Mouse (Mus musculus): Measurements from ENCODE around the gene Mgat5. TPM values are rescaled to one million over a fixed set of nuclear protein-coding genes. Genes with fewer than 3 reads are reported as not detected.

The Mgat5 gene
- polyA plus RNA-seq, 1 experiment = 4.9 TPM

DNA sequence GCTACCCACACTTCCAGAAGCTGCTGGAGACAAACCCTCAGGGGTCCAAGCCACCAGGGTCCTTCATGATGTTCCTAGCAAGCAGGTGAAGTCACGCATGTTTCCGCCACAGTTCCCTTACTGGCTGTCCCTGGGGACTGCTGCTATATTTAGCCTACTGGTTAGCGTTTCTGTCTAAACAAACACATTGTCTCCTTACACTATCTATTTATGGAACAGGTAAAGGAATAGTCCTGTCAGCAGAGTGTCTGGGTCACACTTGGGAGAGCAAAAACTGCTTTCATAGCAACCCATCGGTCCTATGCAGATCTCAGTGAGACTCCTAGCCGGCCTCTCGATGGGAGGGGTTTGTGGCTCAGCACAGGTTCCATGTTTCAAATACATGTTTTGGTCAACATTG, 306.5 kb downstream of the Mgat5 start:
- DNase-seq (ENCODE audit: low read depth in 1 of 2, low spot score in 2 of 2) = peak in 1 of 2 experiments; percentile 72
- Histone ChIP-seq H3K36me3 (ENCODE audit: control insufficient read depth, insufficient read depth, low read length) (0 out of 2 replicates have a peak, but pooled peaks cover 1% of the 10 kb centered on the region), H3K27me3 (ENCODE audit: control insufficient read depth, insufficient read depth, low read length) (no peaks in the 10 kb centered on the region), H3K27ac (ENCODE audit: insufficient read depth, low read length) (peak overlapping the region; percentile 98), H3K4me1 (ENCODE audit: control insufficient read depth, insufficient read depth, insufficient read length) (peaks cover 29% of the 10 kb centered on the region; the same call in 1 of the 2 replicates), H3K4me3 (ENCODE audit: extremely low read depth, insufficient read depth, insufficient read length) (no peak overlapping the region)
- TF ChIP-seq CTCF (IDR thresholded peaks at IDR 0.05; ENCODE audit: extremely low read depth, insufficient read depth, insufficient read length, insufficient replicate concordance) (no peak), POLR2A (IDR thresholded peaks at IDR 0.05; ENCODE audit: low read depth, low read length) (no peak)
- WGBS = 53% methylated on average over 6 of the region's 6 CpGs

DNA sequence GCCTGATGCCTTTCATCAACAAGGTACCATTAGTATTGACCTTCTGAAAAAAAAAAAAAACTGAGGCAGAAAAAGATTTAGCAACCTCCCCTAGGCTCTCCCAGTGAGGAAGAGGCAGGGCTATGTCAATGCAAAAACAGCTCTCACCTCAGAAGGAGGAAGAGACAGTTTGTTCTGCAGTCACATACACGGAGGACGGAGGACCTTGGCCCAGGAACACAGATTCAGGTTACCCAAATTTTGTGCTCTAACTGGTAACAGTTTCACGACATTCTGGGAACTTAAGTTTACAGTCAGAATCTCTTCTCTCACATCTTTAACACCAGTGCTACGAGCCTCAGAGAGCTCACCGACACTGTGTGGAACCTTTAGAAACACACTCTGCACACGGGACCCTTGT, 307.9 kb downstream of the Mgat5 start:
- Histone ChIP-seq H3K27me3 (ENCODE audit: control insufficient read depth, insufficient read depth, low read length) (no peaks in the 10 kb centered on the region), H3K4me3 (ENCODE audit: extremely low read depth, insufficient read depth, insufficient read length) (no peak overlapping the region), H3K27ac (ENCODE audit: insufficient read depth, low read length) (peak overlapping the region; percentile 98), H3K36me3 (ENCODE audit: control insufficient read depth, insufficient read depth, low read length) (0 out of 2 replicates have a peak, but pooled peaks cover 1% of the 10 kb centered on the region), H3K4me1 (ENCODE audit: control insufficient read depth, insufficient read depth, insufficient read length) (peaks cover 21% of the 10 kb centered on the region; the same call in 1 of the 2 replicates)
- TF ChIP-seq CTCF (IDR thresholded peaks at IDR 0.05; ENCODE audit: extremely low read depth, insufficient read depth, insufficient read length, insufficient replicate concordance) (no peak), POLR2A (IDR thresholded peaks at IDR 0.05; ENCODE audit: low read depth, low read length) (peak; percentile 72; the same call in 1 of the 2 replicates)
- DNase-seq (ENCODE audit: low read depth in 1 of 2, low spot score in 2 of 2) = peak; percentile 26 to 50
- 18% methylated on average over 6 of the region's 6 CpGs for WGBS

DNA sequence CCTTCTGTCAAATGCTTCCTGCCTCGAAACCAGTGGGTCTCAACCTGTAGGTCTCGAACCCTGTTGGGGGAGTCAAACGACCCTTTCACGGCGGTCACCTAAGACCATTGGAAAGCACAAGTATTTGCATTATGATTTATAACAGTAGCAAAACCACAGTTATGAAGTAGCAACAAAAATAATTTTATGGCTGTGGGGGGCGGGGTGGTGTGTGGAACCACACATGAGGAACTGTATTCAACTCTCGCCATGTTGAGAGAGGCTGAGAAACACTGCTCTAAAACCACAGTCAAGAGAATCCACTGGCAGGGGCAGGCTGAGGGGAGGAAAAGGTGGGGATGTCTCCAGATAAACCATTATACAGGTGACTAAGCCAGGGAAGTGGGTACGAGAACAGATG, 308.3 kb downstream of the Mgat5 start:
- 16% methylated on average over 8 of the region's 8 CpGs for WGBS
- 0 out of 2 replicates have a peak, but pooled peaks cover 1% of the 10 kb centered on the region for H3K36me3 ChIP-seq (ENCODE audit: control insufficient read depth, insufficient read depth, low read length)
- peak overlapping the region; percentile 98 for H3K27ac ChIP-seq (ENCODE audit: insufficient read depth, low read length)
- H3K4me1 ChIP-seq (ENCODE audit: control insufficient read depth, insufficient read depth, insufficient read length) = peaks cover 21% of the 10 kb centered on the region; the same call in 1 of the 2 replicates
- TF ChIP-seq CTCF (IDR thresholded peaks at IDR 0.05; ENCODE audit: extremely low read depth, insufficient read depth, insufficient read length, insufficient replicate concordance) (no peak), POLR2A (IDR thresholded peaks at IDR 0.05; ENCODE audit: low read depth, low read length) (no peak)
- DNase-seq (ENCODE audit: low read depth in 1 of 2, low spot score in 2 of 2) = peak; percentile 27 to 59
- no peaks in the 10 kb centered on the region for H3K27me3 ChIP-seq (ENCODE audit: control insufficient read depth, insufficient read depth, low read length)
- no peak overlapping the region for H3K4me3 ChIP-seq (ENCODE audit: extremely low read depth, insufficient read depth, insufficient read length)

DNA sequence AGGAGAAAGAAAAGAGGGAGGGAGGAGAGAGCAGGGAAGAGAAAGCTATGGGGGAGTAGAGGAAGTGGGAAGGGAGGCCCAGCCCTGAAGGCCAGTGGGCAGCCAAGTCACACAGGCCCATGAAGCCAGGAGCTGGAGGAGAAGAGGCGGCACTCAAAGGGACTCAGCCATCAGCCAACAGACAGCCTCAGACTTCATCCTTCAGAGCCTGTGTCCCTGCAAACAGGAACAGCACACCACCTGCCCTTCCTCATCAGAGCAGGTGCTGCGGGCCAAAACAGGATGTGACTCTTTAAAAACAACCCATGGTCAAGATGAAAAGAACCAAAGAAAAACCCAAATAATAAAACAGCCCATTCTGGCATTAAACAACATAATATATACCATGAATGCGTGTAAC, 308.8 kb downstream of the Mgat5 start:
- Histone ChIP-seq H3K4me3 (ENCODE audit: extremely low read depth, insufficient read depth, insufficient read length) (no peak overlapping the region), H3K36me3 (ENCODE audit: control insufficient read depth, insufficient read depth, low read length) (0 out of 2 replicates have a peak, but pooled peaks cover 1% of the 10 kb centered on the region), H3K27me3 (ENCODE audit: control insufficient read depth, insufficient read depth, low read length) (no peaks in the 10 kb centered on the region), H3K27ac (ENCODE audit: insufficient read depth, low read length) (peak overlapping the region; percentile 98), H3K4me1 (ENCODE audit: control insufficient read depth, insufficient read depth, insufficient read length) (peaks cover 21% of the 10 kb centered on the region; the same call in 1 of the 2 replicates)
- TF ChIP-seq CTCF (IDR thresholded peaks at IDR 0.05; ENCODE audit: extremely low read depth, insufficient read depth, insufficient read length, insufficient replicate concordance) = no peak
- TF ChIP-seq POLR2A (IDR thresholded peaks at IDR 0.05; ENCODE audit: low read depth, low read length) = peak; percentile 58; the same call in 1 of the 2 replicates
- DNase-seq (ENCODE audit: low read depth in 1 of 2, low spot score in 2 of 2) = peak; percentile 64 to 70
- 13% methylated on average over 3 of the region's 3 CpGs for WGBS

DNA sequence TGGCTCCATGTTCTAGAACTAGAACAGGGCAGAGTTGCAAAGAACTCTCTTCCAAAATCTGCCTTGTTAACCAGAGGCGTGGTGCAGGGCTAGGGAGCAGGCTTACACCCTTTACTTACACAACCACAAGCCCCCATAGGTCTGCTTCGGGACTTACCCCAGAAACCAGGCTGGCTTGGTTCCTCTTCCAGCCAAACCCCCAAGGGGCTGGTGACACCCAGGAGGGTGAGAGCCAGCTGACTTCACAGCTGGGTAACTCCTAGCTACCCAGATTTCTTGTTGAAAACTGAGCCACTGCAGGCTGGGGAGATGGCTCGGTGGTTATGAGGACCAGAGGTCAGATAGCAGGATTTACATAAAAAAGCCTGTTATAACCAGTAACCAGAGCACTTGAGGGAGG, 309.7 kb downstream of the Mgat5 start:
- 8% methylated on average over 3 of the region's 3 CpGs for WGBS
- TF ChIP-seq POLR2A (IDR thresholded peaks at IDR 0.05; ENCODE audit: low read depth, low read length) = no peak
- TF ChIP-seq CTCF (IDR thresholded peaks at IDR 0.05; ENCODE audit: extremely low read depth, insufficient read depth, insufficient read length, insufficient replicate concordance) = no peak
- Histone ChIP-seq H3K4me3 (ENCODE audit: extremely low read depth, insufficient read depth, insufficient read length) (no peak overlapping the region), H3K36me3 (ENCODE audit: control insufficient read depth, insufficient read depth, low read length) (no peaks in the 10 kb centered on the region), H3K27ac (ENCODE audit: insufficient read depth, low read length) (peak overlapping the region; percentile 94), H3K4me1 (ENCODE audit: control insufficient read depth, insufficient read depth, insufficient read length) (peaks cover 21% of the 10 kb centered on the region; the same call in 1 of the 2 replicates), H3K27me3 (ENCODE audit: control insufficient read depth, insufficient read depth, low read length) (no peaks in the 10 kb centered on the region)
- DNase-seq (ENCODE audit: low read depth in 1 of 2, low spot score in 2 of 2) = peak; percentile 87 to 91

DNA sequence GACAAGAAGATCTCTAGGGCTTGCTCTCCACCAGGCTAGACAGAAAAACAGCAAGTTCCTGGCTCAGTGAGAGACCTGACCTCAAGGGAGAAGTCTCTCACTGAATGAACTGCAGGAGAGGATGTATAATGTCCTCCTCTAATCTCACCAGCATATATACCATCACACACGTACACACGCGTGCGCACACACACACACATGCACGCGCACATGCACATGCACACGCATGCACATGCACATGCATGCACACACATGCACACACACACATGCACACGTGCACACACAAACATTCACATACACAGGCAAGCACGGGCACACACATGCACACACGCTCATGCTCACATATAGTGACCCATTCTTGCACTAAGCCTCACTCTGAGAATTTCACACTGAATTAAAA, 310.1 kb downstream of the Mgat5 start:
- H3K36me3 ChIP-seq (ENCODE audit: control insufficient read depth, insufficient read depth, low read length) = no peaks in the 10 kb centered on the region
- H3K4me3 ChIP-seq (ENCODE audit: extremely low read depth, insufficient read depth, insufficient read length) = no peak overlapping the region
- WGBS = 91% methylated on average over 10 of the region's 10 CpGs
- no peak for DNase-seq (ENCODE audit: low read depth in 1 of 2, low spot score in 2 of 2)
- H3K27me3 ChIP-seq (ENCODE audit: control insufficient read depth, insufficient read depth, low read length) = no peaks in the 10 kb centered on the region
- no peak for TF ChIP-seq POLR2A (IDR thresholded peaks at IDR 0.05; ENCODE audit: low read depth, low read length)
- TF ChIP-seq CTCF (IDR thresholded peaks at IDR 0.05; ENCODE audit: extremely low read depth, insufficient read depth, insufficient read length, insufficient replicate concordance) = no peak
- peaks cover 21% of the 10 kb centered on the region; the same call in 1 of the 2 replicates for H3K4me1 ChIP-seq (ENCODE audit: control insufficient read depth, insufficient read depth, insufficient read length)
- peak overlapping the region; percentile 68 for H3K27ac ChIP-seq (ENCODE audit: insufficient read depth, low read length)

DNA sequence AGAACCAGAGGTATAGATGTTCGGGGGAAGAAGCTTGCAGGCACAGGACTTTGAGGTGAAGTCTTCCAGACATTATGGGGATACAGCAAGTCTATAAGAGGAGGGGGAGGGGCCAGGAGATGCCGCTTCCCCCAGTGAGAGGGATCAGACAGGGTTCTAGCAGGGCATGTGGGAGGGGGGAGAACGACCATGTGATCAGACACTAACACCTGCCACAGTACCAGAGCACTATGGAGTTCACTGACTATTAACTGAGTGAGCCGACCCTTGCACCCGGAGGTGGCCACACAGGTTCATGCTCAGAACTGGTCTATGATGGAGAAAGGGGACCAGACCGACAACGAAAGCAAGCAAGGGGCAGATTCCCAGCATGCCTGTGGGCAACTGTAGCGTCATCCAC, 318.5 kb downstream of the Mgat5 start:
- no peak for TF ChIP-seq CTCF (IDR thresholded peaks at IDR 0.05; ENCODE audit: extremely low read depth, insufficient read depth, insufficient read length, insufficient replicate concordance)
- no peak for TF ChIP-seq POLR2A (IDR thresholded peaks at IDR 0.05; ENCODE audit: low read depth, low read length)
- H3K27me3 ChIP-seq (ENCODE audit: control insufficient read depth, insufficient read depth, low read length) = no peaks in the 10 kb centered on the region
- 83% methylated on average over 8 of the region's 8 CpGs for WGBS
- peaks cover 8% of the 10 kb centered on the region; the same call in 1 of the 2 replicates for H3K4me1 ChIP-seq (ENCODE audit: control insufficient read depth, insufficient read depth, insufficient read length)
- H3K27ac ChIP-seq (ENCODE audit: insufficient read depth, low read length) = no peak overlapping the region
- H3K4me3 ChIP-seq (ENCODE audit: extremely low read depth, insufficient read depth, insufficient read length) = no peak overlapping the region
- H3K36me3 ChIP-seq (ENCODE audit: control insufficient read depth, insufficient read depth, low read length) = no peaks in the 10 kb centered on the region; the same call in 1 of the 2 replicates
- no peak for DNase-seq (ENCODE audit: low read depth in 1 of 2, low spot score in 2 of 2)

All from spleen, adult 2 months (tissue).